Mouse (Mus musculus) frontal cortex, postnatal 36 days (tissue): ENCODE measurements around the gene Nme3.
"Not testable (repeated sequence)": the region's sequence is repeated elsewhere in the genome, so short reads cannot be mapped to it uniquely, and the experiment has no call there.

Experiments
- DNase-seq, 2 experiments: peaks; one replicate each; pipeline ENCODE4 v3.0.0; 2022; ENCODE audit warnings: low spot score in 2 of 2

Gene Nme3

DNA sequence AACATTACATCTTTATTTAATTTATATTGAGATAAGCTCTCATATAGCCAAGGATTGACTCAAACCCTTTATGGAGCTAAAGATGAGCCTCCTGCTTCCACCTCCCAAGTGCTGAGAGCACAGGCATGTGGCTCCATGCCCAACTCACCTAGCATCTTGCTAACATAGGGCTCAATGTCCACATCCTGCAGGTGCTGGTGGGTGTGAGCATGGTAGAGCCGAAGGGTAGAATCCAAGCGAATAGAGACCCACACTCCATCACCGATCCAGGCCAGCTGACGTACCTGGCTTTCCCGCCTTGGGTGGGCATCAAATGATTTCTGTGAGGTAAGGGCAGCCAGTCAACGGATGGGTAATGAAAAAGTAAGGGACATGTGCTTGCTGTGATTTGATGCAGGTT is 3.7 kb downstream of the Nme3 start:
- no peak for DNase-seq

DNA sequence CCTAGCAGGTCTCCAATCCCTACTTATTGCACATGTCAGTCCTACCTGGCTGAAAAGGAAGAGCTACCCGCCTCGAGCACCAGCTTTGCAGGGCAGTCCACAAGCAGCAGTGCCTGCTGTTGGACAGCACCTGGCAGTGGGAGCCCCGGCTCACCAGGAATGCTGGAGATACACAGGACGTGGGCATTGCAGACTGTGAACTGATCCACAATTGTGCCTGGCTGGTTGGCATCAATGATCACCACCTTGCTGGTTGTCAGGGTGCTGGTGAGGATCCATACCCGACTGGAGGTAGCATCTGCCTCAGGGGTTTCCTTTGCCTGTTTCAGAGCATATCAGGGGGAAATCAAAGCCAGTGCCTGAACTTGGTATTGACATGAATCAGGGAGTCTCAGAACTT is 5.8 kb downstream of the Nme3 start:
- no peak for DNase-seq

DNA sequence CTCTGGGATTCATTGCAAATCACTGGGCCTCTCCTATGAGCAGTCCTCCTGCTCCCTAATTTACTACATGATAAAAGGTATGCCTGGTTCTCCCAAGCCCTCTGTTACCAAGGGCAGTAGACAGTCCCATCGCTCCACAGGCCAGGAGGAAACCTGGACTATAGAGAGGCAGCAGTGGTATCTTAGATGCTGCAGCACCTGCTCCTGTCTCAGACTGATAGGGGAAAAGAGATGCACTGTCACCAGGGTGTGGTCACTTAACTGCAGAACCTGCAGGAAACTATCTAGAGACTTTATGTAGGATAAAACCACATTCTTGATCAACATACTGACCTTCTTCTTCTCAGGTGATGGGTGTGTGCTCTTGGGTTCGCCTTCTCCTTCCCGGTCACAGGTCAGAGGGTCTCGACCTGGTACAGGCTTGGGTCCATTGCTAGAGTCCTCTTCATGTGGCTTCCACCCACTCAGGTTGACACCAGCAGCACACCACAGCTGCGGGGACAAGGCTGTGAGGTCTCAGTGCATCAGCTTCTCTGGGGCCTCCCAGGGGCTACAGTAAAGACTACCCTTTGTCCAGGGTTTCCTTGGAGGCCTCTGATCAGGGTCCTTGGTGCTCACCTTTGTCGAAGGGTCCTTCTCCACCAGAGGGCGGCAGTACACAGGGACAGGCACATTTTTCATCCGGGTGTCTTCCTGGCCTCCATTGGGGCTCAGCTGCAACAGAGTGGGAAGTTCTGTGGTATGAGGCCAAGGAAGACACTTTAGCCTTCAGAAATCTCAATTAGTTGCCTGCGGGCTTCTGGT is 6.6 kb downstream of the Nme3 start:
- no peak for DNase-seq

DNA sequence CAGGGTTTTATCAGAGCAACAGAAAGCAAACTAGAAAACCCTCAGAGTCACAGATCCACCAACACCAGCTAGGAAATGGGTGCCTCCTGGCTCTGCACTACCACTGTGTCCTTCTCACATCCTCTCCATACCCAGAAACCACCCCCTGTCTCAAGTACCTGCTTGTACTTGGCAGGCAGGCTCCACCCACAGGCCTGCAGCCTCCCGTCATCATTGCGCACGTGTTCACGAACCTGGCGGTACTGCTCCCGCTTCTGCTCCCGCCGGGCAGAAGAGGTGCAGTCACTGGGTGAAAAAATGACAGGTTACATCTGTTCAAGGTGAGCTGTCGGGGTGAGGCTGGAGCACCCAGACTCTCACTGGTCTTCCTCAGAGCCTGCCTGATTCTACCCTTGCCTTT is 7.5 kb downstream of the Nme3 start:
- no peak for DNase-seq

DNA sequence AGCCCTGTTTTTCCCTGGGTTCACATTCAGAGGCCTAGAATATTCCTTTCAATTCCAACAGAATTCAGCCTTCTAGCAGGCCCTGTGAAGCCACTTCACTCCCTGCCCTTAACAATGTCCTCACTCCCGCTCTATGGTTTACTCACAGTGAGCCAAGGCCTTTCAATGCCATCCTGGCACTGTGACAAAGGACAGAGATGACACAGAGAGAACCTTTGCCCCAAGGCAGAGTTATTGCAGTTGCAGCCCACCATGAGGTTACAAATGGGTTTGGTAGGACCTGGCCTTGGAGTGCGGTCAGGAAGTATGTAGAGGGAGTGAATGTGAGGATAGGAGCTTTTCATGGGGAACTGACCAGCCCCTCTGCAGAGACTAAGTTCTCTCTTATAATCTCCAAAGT is 11.3 kb downstream of the Nme3 start:
- DNase-seq, result no peak

DNA sequence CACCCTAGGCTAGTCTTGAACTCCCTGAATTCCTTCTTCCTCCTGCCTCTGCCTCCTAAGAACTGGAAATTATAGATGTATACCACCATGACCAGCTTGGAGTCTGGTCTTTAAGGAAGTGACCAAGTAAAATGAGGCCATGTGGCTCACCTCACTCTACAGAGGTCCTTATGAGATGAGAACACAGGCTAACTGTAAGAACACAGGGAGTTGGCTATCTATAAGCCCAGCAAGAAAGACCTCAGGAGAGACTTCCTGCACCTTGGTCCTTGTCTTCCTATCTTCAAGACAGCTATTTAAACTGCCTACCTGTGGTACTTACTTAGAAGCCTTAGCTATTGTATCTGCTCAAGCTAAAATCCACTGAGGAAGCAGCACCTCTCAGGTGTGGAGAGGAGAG is 17.7 kb downstream of the Nme3 start:
- DNase-seq, result no peak

DNA sequence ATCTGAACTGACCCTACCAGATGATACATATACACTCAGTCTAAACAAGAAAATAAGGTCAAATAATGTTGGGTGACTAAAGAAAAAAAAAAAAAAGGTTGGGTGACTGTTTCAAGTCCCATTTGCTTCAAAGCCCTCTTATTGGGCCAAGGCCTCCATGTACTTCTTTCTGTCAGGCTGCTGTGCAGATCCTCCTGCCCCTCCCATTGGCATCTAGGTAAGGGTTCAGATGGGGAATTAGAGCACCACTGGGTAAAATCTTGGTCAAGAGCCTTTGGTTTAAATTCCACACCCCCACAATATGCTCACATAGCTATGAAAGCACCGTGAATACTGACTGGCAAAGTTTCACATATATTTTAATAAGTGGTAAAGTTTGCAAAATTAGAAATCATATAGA is 26.9 kb downstream of the Nme3 start:
- no peak for DNase-seq

DNA sequence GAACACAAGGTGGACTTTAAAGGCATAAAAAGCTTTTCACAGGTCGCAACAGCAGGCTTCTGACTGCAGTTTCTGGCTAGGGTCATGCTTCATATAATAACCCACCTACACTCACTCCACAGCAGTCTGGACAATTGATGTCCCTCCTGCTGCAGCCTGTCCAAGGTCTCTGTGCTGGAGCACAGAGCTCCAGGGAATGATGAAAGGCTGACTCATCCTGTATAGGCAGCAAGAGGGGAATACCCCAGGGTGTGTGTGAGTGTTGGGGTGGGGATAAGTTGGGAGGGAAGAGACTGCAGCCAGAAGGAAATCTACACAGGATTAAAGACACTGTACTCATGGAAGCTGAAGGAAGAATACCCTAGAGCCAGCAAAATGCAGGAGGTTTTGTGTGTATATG is 33.2 kb downstream of the Nme3 start:
- no peak for DNase-seq

DNA sequence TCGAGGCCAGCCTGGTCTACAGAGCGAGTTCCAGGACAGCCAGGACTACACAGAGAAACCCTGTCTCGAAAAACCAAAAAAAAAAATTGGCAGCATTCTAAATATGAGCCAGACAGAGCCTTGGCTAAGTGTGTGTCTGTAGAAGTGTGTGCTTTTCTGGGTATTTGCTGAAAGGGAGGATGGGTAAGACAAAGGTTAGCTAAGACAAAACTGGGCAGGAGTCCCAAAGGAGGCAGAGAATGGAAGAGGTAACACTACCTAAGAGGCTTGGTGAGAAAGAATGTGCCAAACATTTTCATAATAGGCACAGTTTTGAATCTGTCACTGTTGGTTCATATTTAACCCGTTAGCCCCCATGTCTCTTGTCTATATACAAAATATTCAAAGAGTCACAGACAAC is 36.1 kb downstream of the Nme3 start:
- no peak for DNase-seq

DNA sequence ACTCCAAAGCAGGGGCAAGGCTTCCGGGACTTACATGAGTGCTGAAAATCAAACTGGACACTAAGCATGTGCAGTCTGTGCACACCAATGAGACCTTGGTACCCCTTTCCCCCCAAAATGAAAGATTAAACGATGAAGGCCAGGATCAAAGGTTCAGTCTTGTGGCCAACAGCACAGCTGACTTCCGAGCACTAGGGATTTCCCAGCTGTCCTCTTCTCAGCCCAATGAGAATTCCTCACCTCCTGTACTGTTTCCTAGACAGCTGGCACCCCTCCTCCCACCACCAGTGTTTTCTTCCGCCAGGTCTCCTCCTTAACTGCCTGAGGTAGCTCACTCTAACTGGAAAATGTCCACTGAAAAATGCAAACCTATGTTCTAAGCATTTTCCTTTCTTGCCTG is 36.9 kb downstream of the Nme3 start:
- DNase-seq, result no peak

DNA sequence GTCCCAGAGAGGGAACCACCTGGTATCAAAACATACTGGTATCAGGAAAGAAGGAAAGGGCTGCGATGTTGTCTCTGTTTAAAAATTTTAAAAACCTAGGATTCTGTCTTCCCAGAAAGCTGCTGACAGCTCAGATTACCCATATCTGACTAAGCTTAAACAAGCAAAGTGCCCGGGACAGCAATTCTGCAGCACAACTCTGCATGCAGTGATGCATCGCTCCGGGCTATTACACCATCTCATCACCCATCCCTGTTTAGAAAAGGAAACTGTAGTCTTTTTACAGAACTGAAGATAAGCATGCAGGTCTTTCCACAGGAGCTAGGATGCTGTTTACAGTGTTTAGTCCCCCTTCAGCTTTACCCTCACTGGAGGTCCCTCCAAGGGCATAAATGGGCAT is 38.6 kb downstream of the Nme3 start:
- DNase-seq, result no peak

DNA sequence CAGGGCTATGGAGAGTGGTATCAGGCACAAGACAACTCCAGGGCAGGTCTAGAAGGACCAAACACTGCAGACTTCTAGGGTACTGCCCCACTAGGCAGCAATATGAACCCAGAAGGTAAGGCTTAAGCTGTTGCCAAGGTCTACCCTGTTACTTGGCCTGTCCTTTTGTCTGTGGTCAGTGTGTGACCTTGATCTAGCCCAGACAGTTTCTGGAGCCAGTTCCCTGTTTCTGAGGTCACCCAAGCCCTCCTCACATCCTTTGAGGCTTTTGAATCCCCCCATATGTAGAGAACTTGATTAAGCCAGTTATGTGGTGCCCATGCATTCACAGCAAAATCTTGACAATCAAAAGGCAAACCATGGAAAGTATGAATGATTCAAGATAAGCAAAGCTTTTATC is 39.4 kb downstream of the Nme3 start:
- DNase-seq, result no peak

DNA sequence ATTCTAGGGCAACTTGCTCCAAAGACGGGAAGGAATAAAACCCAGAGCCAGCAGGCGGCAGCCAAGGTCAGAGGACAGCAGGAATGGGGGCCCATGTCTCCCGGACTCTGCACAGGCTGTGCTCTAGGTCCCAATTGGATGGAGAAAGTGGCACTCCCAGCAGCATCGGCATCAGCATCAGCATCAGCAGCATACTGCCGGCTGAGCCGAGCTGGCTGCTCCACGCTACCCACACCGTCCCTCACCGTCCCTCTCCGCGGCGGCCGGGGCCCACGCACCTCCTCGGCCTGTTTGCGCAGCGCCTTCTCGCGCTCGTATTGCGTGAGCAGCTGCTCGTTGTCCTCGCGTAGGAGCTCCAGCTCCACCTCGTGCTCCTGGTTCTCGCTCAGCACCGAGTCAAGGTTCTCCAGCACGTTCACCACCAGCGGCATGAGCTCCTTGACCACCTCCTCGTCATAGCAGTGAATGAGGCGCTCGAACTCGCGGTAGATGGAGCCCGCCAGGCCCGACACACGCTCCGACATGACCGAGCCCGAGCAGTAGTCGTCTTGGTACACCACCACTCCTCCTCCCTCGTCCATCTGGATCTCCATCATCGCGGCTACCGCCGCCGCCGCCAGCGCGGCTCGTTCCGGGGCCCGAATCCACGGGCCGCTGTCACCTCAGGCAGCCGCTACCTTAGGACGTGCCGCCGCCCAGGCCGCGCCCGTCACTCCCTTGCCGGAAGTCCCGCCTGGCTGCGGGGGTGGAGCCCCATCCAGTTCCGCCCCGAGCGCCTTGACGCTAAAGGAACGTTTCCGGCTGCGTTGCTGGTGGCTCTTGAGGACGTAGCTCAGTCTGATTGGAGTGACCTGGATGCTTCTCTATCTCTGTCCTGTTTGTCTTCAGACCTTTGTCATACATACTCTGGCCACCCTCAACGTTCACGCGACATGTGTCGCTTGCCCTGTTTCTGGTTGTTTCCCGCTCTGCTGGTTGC is 40.2 kb downstream of the Nme3 start, which contains the start of gene Mapk8ip3:
Gene Mapk8ip3 (minus strand): TSS at position 719 of the 979 bp plus-strand sequence.
- peak; percentile 95 to 96 for DNase-seq

DNA sequence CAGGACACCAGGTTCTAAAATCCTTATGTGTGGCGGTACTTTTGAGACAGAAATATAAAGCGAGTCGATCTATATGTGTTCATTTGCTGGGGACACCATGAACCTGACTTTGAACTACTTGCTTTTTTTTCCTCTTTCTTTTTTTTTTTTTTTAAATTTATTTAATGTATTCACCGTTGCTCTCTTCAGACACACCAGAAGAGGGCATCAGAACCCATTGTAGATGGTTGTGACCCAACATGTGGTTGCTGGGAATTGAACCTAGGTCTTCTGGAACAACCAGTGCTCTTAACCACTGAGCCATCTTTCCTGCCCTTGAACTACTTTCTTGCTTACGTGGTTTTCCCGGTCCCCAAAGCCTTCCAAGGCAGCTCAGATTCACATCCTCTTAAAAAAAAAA is 41.0 kb downstream of the Nme3 start:
- no peak for DNase-seq

DNA sequence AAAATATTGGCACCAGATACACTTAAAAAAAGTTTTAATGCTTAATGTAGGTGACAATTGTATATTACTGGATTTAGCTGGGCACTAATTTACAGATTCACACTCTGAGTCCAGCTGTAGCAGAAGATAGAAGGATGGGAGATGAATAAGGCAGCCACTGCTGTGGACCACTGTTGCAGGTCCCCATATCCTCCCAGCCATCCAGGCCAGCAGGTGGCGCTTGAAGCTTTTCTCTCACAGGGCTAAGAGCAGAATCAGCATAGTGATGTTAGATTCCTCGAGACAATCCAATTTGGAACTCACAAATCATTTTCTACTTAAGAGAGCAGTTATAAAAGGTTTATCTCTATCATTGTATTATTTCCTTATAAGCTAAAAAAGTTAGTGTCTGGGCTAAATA is 46.2 kb downstream of the Nme3 start:
- DNase-seq, result peak; percentile 25 to 62

DNA sequence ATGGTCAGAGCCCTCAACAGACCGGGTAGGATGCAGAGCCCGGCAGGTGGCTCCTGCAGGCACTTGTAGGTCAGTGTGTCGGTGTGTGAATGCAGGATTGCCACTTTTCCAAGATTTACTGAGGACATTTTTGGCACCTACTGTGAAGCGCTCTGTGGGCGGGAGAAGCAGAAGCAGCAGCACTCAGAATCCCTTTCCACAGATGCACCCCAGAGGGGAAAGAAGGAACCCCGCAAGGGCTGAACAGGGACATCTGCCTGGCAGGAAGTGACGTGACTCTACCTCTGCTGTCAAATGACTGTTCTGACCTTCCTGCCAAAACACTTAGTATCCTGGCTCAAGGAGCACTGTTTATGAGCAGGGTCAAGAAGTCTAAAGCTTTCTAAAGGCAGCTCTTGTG is 46.7 kb downstream of the Nme3 start:
- peak; percentile 57 to 82 for DNase-seq

DNA sequence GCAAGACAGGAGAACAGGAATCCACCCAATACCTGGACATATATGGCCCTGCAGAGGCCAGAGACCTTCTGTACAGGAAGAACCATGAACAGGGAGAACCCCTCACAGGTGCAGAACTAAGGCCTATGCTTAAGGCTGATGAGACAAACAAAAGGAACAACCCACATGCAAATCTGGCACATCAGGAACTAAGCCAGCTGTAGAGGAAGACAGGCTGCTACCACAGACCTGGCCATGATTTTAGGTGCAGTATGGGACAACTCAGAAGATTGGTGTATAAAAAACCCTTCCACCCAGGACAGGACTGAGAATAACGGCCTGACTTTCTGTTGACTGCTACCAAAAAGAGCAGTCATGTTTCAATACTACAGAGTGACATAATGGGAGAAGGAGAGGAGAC is 47.3 kb downstream of the Nme3 start:
- DNase-seq, result not testable (repeated sequence)
